Mouse (Mus musculus): ENCODE data around the gene Fam169b.

DNA sequence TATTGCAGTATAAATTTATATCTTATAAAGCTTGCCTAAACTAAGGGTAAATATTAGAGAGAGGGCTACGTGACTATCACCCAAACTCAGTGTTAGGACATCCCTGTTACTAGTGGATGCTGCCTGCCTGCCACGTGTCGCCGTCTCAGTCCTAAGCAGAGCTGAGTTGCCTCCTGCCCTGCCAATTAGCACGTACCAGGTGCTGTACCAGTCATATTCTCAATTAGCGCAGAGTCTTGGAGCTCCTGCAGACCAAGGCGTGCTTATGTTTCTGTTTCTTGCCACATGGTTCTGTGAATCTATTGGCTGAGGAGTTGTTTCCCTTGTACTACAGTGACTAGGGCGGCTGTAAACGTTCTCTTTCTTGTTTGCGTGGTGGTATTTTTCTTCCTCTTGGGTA, 72.3 kb downstream of the Fam169b start:
- TF ChIP-seq CTCF (IDR thresholded peaks at IDR 0.05; ENCODE audit: insufficient read depth, low read depth, low read length) (no peak), POLR2A (IDR thresholded peaks at IDR 0.05; ENCODE audit: insufficient read depth, low read depth, low read length) (no peak)

All from olfactory bulb, adult 2 months (tissue).